In the genomic region with DNA sequence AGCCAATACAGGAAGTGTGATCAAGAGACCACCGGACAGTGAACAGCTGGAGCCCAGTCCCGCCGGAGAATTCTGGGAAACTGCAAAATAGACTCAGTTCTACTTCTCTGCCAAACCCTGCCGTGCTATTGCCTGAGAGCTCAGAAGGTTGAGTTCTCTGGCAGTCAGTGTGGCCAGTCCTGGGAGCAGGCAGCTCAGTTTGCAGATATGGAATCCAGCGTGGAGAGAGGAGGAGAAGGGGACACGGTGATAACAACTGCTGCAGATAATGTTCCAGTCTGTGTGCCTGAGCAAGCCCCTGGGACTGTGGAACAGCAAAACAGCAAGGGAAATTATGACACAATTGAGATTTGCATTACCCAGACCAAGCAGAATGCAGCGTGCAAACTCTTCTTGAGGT, we compare ENCODE assay signal across 17 mouse cellular contexts. TPM values are rescaled to one million over a fixed set of nuclear protein-coding genes. Genes with fewer than 3 reads are reported as not detected.
DNase-seq lines count a peak whose midpoint lies in the region; ATAC-seq lines count a peak whose summit lies in the region.
"Had no signal": no experiment of that assay in that cellular context is flagged by ENCODE, and none has a peak within 500 bp of the region (broad histone marks: within the 10 kb centered on the region; RNA-seq: fewer than 3 reads in every experiment).

No protein-coding gene starts in this region.

- peak overlapping the region; percentile 42 for H3K4me2 ChIP-seq in kidney, embryonic 16.5 days (replicated peaks; ENCODE audit: low read depth, low read length)
- peak overlapping the region; percentile 41 for H3K4me2 ChIP-seq in heart, embryonic 11.5 days
- no peak overlapping the region for H3K4me2 ChIP-seq in midbrain, embryonic 13.5 days (replicated peaks)
- H3K4me2 ChIP-seq: embryonic facial prominence, embryonic 13.5 days; midbrain, embryonic 15.5 days; neural tube, embryonic 13.5 days had no signal

- no peak overlapping the region for H3K9ac ChIP-seq in kidney, embryonic 16.5 days (replicated peaks; ENCODE audit: low read length)
- no peak overlapping the region for H3K9ac ChIP-seq in heart, embryonic 11.5 days (ENCODE audit: low read depth, low read length)
- H3K9ac ChIP-seq in midbrain, embryonic 13.5 days (replicated peaks), result no peak overlapping the region
- H3K9ac ChIP-seq: embryonic facial prominence, embryonic 13.5 days; midbrain, embryonic 15.5 days; neural tube, embryonic 13.5 days had no signal

- WGBS in kidney, embryonic 16.5 days, result 38% methylated on average over 7 of the region's 7 CpGs
- 32% methylated on average over 7 of the region's 7 CpGs for WGBS in heart, embryonic 11.5 days (ENCODE audit: insufficient replicate concordance)
- WGBS in midbrain, embryonic 13.5 days, result 85% methylated on average over 7 of the region's 7 CpGs

- no peaks in the 10 kb centered on the region for H3K36me3 ChIP-seq in kidney, embryonic 16.5 days (ENCODE audit: insufficient read depth, low read length)
- no peaks in the 10 kb centered on the region for H3K36me3 ChIP-seq in heart, embryonic 11.5 days (ENCODE audit: control insufficient read depth, insufficient read depth, low read length)
- H3K36me3 ChIP-seq in midbrain, embryonic 13.5 days, result no peaks in the 10 kb centered on the region
- H3K36me3 ChIP-seq: embryonic facial prominence, embryonic 13.5 days; midbrain, embryonic 15.5 days; neural tube, embryonic 13.5 days had no signal

- H3K4me1 ChIP-seq in kidney, embryonic 16.5 days (ENCODE audit: insufficient read depth, low read length), result peaks cover 8% of the 10 kb centered on the region
- H3K4me1 ChIP-seq in heart, embryonic 11.5 days (ENCODE audit: control insufficient read depth, insufficient read depth, low read length), result peaks cover 11% of the 10 kb centered on the region
- H3K4me1 ChIP-seq in midbrain, embryonic 13.5 days (replicated peaks), result no peaks in the 10 kb centered on the region
- H3K4me1 ChIP-seq: midbrain, embryonic 15.5 days had no signal

- no peaks in the 10 kb centered on the region for H3K27me3 ChIP-seq in kidney, embryonic 16.5 days (ENCODE audit: insufficient read depth, low read length)
- no peaks in the 10 kb centered on the region for H3K27me3 ChIP-seq in heart, embryonic 11.5 days (ENCODE audit: control insufficient read depth, insufficient read depth, low read length)
- H3K27me3 ChIP-seq in midbrain, embryonic 13.5 days, result no peaks in the 10 kb centered on the region
- H3K27me3 ChIP-seq: embryonic facial prominence, embryonic 13.5 days; midbrain, embryonic 15.5 days; neural tube, embryonic 13.5 days had no signal

- no peak overlapping the region for H3K4me3 ChIP-seq in kidney, embryonic 16.5 days (ENCODE audit: low read length)
- H3K4me3 ChIP-seq in heart, embryonic 11.5 days (ENCODE audit: low read depth, low read length), result no peak overlapping the region
- no peak overlapping the region for H3K4me3 ChIP-seq in midbrain, embryonic 13.5 days (replicated peaks)
- H3K4me3 ChIP-seq: embryonic facial prominence, embryonic 13.5 days; midbrain, embryonic 15.5 days; neural tube, embryonic 13.5 days had no signal

- DNase-seq in kidney, adult 11 months, result no peak
- peak; percentile 36 for DNase-seq in gastrocnemius, postnatal 14 days
- DNase-seq in heart, postnatal 4 days, result peak; percentile 54
- DNase-seq in right cerebral cortex, postnatal 10 days (ENCODE audit: low spot score in 2 of 2), result no peak
- DNase-seq: cerebellum, postnatal 25 days; thymus, postnatal 14 days had no signal

- intact Hi-C loops in gastrocnemius, postnatal 14 days (cut with DNase I; ENCODE audit: low total_unique reads), result no loop called here

- ATAC-seq in kidney, embryonic 16.5 days (ENCODE audit: low FRiP score, low TSS enrichment), result no peak
- ATAC-seq in heart, embryonic 11.5 days (replicated peaks; ENCODE audit: insufficient number of reproducible peaks, low FRiP score, low TSS enrichment), result peak; percentile 52
- no peak for ATAC-seq in midbrain, embryonic 13.5 days
- ATAC-seq: CD4-positive, CD25-positive, alpha-beta regulatory T cell, adult 4 months; forebrain, embryonic 14.5 days; inflammation-experienced regulatory T-cells, adult 6 months; midbrain, embryonic 15.5 days had no signal

- peak overlapping the region; percentile 24; the same call in 1 of the 2 replicates for H3K27ac ChIP-seq in kidney, embryonic 16.5 days (ENCODE audit: low read length)
- H3K27ac ChIP-seq in heart, embryonic 11.5 days (ENCODE audit: low read depth, low read length), result peak overlapping the region; percentile 68; the same call in 1 of the 2 replicates
- no peak overlapping the region for H3K27ac ChIP-seq in midbrain, embryonic 13.5 days
- H3K27ac ChIP-seq: embryonic facial prominence, embryonic 13.5 days; macrophage; midbrain, embryonic 15.5 days; neural tube, embryonic 13.5 days had no signal

- H3K9me3 ChIP-seq in kidney, embryonic 16.5 days (ENCODE audit: low read length), result no peaks in the 10 kb centered on the region
- no peaks in the 10 kb centered on the region for H3K9me3 ChIP-seq in heart, embryonic 11.5 days (replicated peaks; ENCODE audit: control insufficient read depth, low read length)
- H3K9me3 ChIP-seq in midbrain, embryonic 13.5 days, result no peaks in the 10 kb centered on the region
- H3K9me3 ChIP-seq: embryonic facial prominence, embryonic 13.5 days; midbrain, embryonic 15.5 days; neural tube, embryonic 13.5 days had no signal

RNA-seq across cellular contexts. Expression of a gene that starts 7.6 kb away (rescaled TPM):
- 0.92 and 1.1 TPM in 2 replicates for polyA plus RNA-seq in kidney, embryonic 16.5 days (2015; fragmentation: Nextera tagmentation; extraction: Ambion mirVana)
- 10 to 100 TPM; 13.2 to 17.7 TPM for total RNA-seq in gastrocnemius, postnatal 14 days (2021)
- 0.38 and 0.69 TPM in 2 replicates for polyA plus RNA-seq in heart, embryonic 11.5 days (2014; fragmentation: Nextera tagmentation; extraction: Ambion mirVana)
- 10 to 100 TPM; 16.6 to 18.3 TPM for total RNA-seq in heart, postnatal 4 days (2021)
- polyA plus RNA-seq in midbrain, embryonic 13.5 days (2015; fragmentation: Nextera tagmentation; extraction: Ambion mirVana), result 0.06 and 0.09 TPM in 2 replicates
- total RNA-seq: granulocyte monocyte progenitor cell, adult 5-6 weeks had no signal
- polyA plus RNA-seq: CD4-positive, CD25-positive, alpha-beta regulatory T cell, adult 4 months; forebrain, embryonic 14.5 days; macrophage had no signal

Comparison
In these comparisons a context has a peak if more than half of its experiments do, and no peak if none do; other contexts are left out.
1. DNase-seq: peak in gastrocnemius, postnatal 14 days (single experiment) and heart, postnatal 4 days (single experiment); none in kidney, adult 11 months (single experiment) and right cerebral cortex, postnatal 10 days (0 of 2).